Mouse (Mus musculus) splenic B cell, adult 2 months (primary cell): ENCODE measurements around the gene Ikbip.

Experiments used
- DNase-seq: peaks from one replicate; pipeline ENCODE4 v3.0.0-alpha.2; 2011; ENCODE audit warnings: low read depth, low spot score
- H3K27me3 ChIP-seq: 2 replicates; pipeline ENCODE4 v1.6.1; 2012; ENCODE audit warnings: mild to moderate bottlenecking, low read length, moderate library complexity, mixed read lengths; ENCODE audit not compliant: control insufficient read depth, poor library complexity, insufficient read depth, severe bottlenecking
- H3K36me3 ChIP-seq: 2 replicates; pipeline ENCODE4 v1.6.1; 2012; ENCODE audit warnings: mild to moderate bottlenecking, low read length, moderate library complexity, mixed read lengths; ENCODE audit not compliant: control insufficient read depth, poor library complexity, insufficient read depth, severe bottlenecking

Gene Ikbip

GRCm38 (mm10) chr10:91082550-91083392 is at the start of gene Ikbip, which contains the start of gene Apaf1:
Gene Ikbip (plus strand): TSS chr10:91082940.
Gene Apaf1 (minus strand): TSS chr10:91082770.
- DNase-seq, result peak; percentile 99
- Histone ChIP-seq H3K36me3 (no peaks in the 10 kb centered on the region), H3K27me3 (no peaks in the 10 kb centered on the region)

- peaks cover 2% of the 10 kb centered on the region; the same call in 1 of the 2 replicates for H3K36me3 ChIP-seq
- peak; percentile 86 for DNase-seq
- no peaks in the 10 kb centered on the region for H3K27me3 ChIP-seq
These were observed 48.8 kb upstream of the Ikbip start for GRCm38 (mm10) chr10:91033942-91034341.

GRCm38 (mm10) chr10:91049696-91050095 is 33.0 kb upstream of the Ikbip start:
- no peaks in the 10 kb centered on the region for H3K27me3 ChIP-seq
- no peak for DNase-seq
- H3K36me3 ChIP-seq, result 0 out of 2 replicates have a peak, but pooled peaks cover 8% of the 10 kb centered on the region

GRCm38 (mm10) chr10:91051156-91051555 is 31.6 kb upstream of the Ikbip start:
- no peak for DNase-seq
- peaks cover 10% of the 10 kb centered on the region; the same call in 1 of the 2 replicates for H3K36me3 ChIP-seq
- H3K27me3 ChIP-seq, result no peaks in the 10 kb centered on the region

- peaks cover 10% of the 10 kb centered on the region; the same call in 1 of the 2 replicates for H3K36me3 ChIP-seq
- no peaks in the 10 kb centered on the region for H3K27me3 ChIP-seq
- DNase-seq, result no peak
These were observed 30.0 kb upstream of the Ikbip start for GRCm38 (mm10) chr10:91052734-91053133.

GRCm38 (mm10) chr10:91060742-91061141 is 22.0 kb upstream of the Ikbip start:
- Histone ChIP-seq H3K27me3 (no peaks in the 10 kb centered on the region), H3K36me3 (peaks cover 4% of the 10 kb centered on the region)
- peak; percentile 41 for DNase-seq

- Histone ChIP-seq H3K27me3 (no peaks in the 10 kb centered on the region), H3K36me3 (peaks cover 8% of the 10 kb centered on the region)
- DNase-seq, result no peak
These were observed 20.4 kb upstream of the Ikbip start for GRCm38 (mm10) chr10:91062355-91062754.

GRCm38 (mm10) chr10:91071768-91072167 is 11.0 kb upstream of the Ikbip start:
- Histone ChIP-seq H3K36me3 (peaks cover 6% of the 10 kb centered on the region; the same call in 1 of the 2 replicates), H3K27me3 (no peaks in the 10 kb centered on the region)
- peak; percentile 72 for DNase-seq

- peaks cover 6% of the 10 kb centered on the region; the same call in 1 of the 2 replicates for H3K36me3 ChIP-seq
- H3K27me3 ChIP-seq, result no peaks in the 10 kb centered on the region
- no peak for DNase-seq
These were observed 9.4 kb upstream of the Ikbip start for GRCm38 (mm10) chr10:91073345-91073744.

- Histone ChIP-seq H3K36me3 (peaks cover 6% of the 10 kb centered on the region; the same call in 1 of the 2 replicates), H3K27me3 (no peaks in the 10 kb centered on the region)
- no peak for DNase-seq
These were observed 6.1 kb upstream of the Ikbip start for GRCm38 (mm10) chr10:91076667-91077066.

GRCm38 (mm10) chr10:91080540-91080939 is 2.2 kb upstream of the Ikbip start:
- Histone ChIP-seq H3K27me3 (no peaks in the 10 kb centered on the region), H3K36me3 (no peaks in the 10 kb centered on the region)
- DNase-seq, result no peak

- DNase-seq, result peak; percentile 32
- Histone ChIP-seq H3K27me3 (no peaks in the 10 kb centered on the region), H3K36me3 (no peaks in the 10 kb centered on the region)
These were observed 707 bp upstream of the Ikbip start for GRCm38 (mm10) chr10:91081959-91082507.

- no peaks in the 10 kb centered on the region for H3K36me3 ChIP-seq
- DNase-seq, result no peak
- no peaks in the 10 kb centered on the region for H3K27me3 ChIP-seq
These were observed 720 bp downstream of the Ikbip start for GRCm38 (mm10) chr10:91083393-91083927.

- H3K36me3 ChIP-seq, result no peaks in the 10 kb centered on the region
- no peaks in the 10 kb centered on the region for H3K27me3 ChIP-seq
- no peak for DNase-seq
These were observed 10.1 kb downstream of the Ikbip start for GRCm38 (mm10) chr10:91092812-91093211.
